Comparison of ENCODE assay signal across 7 mouse cellular contexts in the genomic region with DNA sequence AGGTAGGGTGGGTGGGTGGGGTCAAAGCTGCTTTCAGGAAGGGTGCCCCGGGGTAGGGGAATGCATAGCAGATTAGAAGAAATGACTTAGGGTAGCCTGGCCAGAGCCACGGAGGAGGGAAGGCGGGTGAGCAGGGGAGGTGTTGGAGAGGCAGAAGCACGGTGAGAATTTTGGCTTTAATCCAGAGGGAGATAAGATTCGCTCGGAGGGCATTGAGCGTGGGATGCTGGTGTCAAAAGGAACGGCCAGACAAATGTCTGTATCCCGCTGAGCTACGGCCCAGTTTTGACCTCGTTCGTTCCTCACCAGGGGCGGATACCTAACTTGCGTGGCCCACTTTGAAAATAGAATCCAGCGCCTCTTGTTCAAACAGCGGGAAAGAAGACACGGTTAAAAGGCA. TPM values are rescaled to one million over a fixed set of nuclear protein-coding genes. Genes with fewer than 3 reads are reported as not detected.
DNase-seq lines count a peak whose midpoint lies in the region; ATAC-seq and TF ChIP-seq lines count a peak whose summit lies in the region.

No protein-coding gene starts in this region.

- DNase-seq in ES-CJ7 (ENCODE audit: low read depth, low spot score) = peak; percentile 87
- DNase-seq in ZHBTc4 (ENCODE audit: low read depth, low spot score) = peak; percentile 75
- peak; percentile 47 for DNase-seq in kidney, postnatal 0 days (ENCODE audit: low spot score)
- peak; percentile 61 for DNase-seq in neural tube, embryonic 11.5 days (ENCODE audit: low spot score)
- no peak for DNase-seq in urinary bladder, adult 18-20 months (ENCODE audit: low spot score in 2 of 2)
- DNase-seq in layer of hippocampus, adult 18-20 months (ENCODE audit: low spot score in 2 of 2) = no peak

- H3K9ac ChIP-seq in forebrain, embryonic 13.5 days = no peak overlapping the region
- 0 out of 2 replicates have a peak overlapping the region, but pooled peaks have one; percentile 18 for H3K9ac ChIP-seq in kidney, postnatal 0 days (ENCODE audit: low read depth, low read length)
- H3K9ac ChIP-seq in neural tube, embryonic 11.5 days (ENCODE audit: low read length) = no peak overlapping the region

- no peak overlapping the region for H3K27ac ChIP-seq in forebrain, embryonic 13.5 days
- H3K27ac ChIP-seq in kidney, postnatal 0 days = no peak overlapping the region
- no peak overlapping the region for H3K27ac ChIP-seq in neural tube, embryonic 11.5 days (ENCODE audit: low read depth, low read length)

- WGBS in forebrain, embryonic 13.5 days = 10% methylated on average over 17 of the region's 17 CpGs
- 14% methylated on average over 17 of the region's 17 CpGs for WGBS in kidney, postnatal 0 days
- 4% methylated on average over 17 of the region's 17 CpGs for WGBS in neural tube, embryonic 11.5 days

- H3K4me3 ChIP-seq in forebrain, embryonic 13.5 days = no peak overlapping the region
- no peak overlapping the region for H3K4me3 ChIP-seq in kidney, postnatal 0 days (replicated peaks; ENCODE audit: low read depth, low read length)
- no peak overlapping the region for H3K4me3 ChIP-seq in neural tube, embryonic 11.5 days (ENCODE audit: low read depth, low read length)

- H3K36me3 ChIP-seq in forebrain, embryonic 13.5 days (ENCODE audit: poor library complexity, severe bottlenecking) = no peaks in the 10 kb centered on the region
- no peaks in the 10 kb centered on the region for H3K36me3 ChIP-seq in kidney, postnatal 0 days (ENCODE audit: insufficient read depth, low read length)
- H3K36me3 ChIP-seq in neural tube, embryonic 11.5 days (ENCODE audit: control insufficient read depth, insufficient read depth, low read length) = no peaks in the 10 kb centered on the region

- no peak for ATAC-seq in forebrain, embryonic 13.5 days
- ATAC-seq in kidney, postnatal 0 days (replicated peaks; ENCODE audit: low FRiP score, low read depth) = no peak
- peak; percentile 41; the same call in 1 of the 2 replicates for ATAC-seq in neural tube, embryonic 11.5 days (ENCODE audit: insufficient read depth, low FRiP score, low TSS enrichment)

- peak overlapping the region; percentile 38 for H3K4me2 ChIP-seq in forebrain, embryonic 13.5 days
- H3K4me2 ChIP-seq in kidney, postnatal 0 days (ENCODE audit: low read length) = peak overlapping the region; percentile 43
- H3K4me2 ChIP-seq in neural tube, embryonic 11.5 days (ENCODE audit: low read depth) = no peak overlapping the region

- 0 out of 2 replicates have a peak, but pooled peaks cover 2% of the 10 kb centered on the region for H3K27me3 ChIP-seq in forebrain, embryonic 13.5 days
- H3K27me3 ChIP-seq in kidney, postnatal 0 days (ENCODE audit: insufficient read depth, low read length) = no peaks in the 10 kb centered on the region
- H3K27me3 ChIP-seq in neural tube, embryonic 11.5 days (ENCODE audit: control insufficient read depth, insufficient read depth, low read length) = no peaks in the 10 kb centered on the region

- H3K9me3 ChIP-seq in forebrain, embryonic 13.5 days (replicated peaks) = no peaks in the 10 kb centered on the region
- no peaks in the 10 kb centered on the region for H3K9me3 ChIP-seq in kidney, postnatal 0 days (replicated peaks; ENCODE audit: low read length)
- H3K9me3 ChIP-seq in neural tube, embryonic 11.5 days (ENCODE audit: control insufficient read depth, low read length) = no peaks in the 10 kb centered on the region

- H3K4me1 ChIP-seq in forebrain, embryonic 13.5 days = peaks cover 5% of the 10 kb centered on the region; the same call in 1 of the 2 replicates
- H3K4me1 ChIP-seq in kidney, postnatal 0 days (replicated peaks; ENCODE audit: insufficient read depth, low read length) = peaks cover 10% of the 10 kb centered on the region
- peaks cover 9% of the 10 kb centered on the region for H3K4me1 ChIP-seq in neural tube, embryonic 11.5 days (ENCODE audit: control insufficient read depth, insufficient read depth, low read length)

- TF ChIP-seq CTCF in kidney, postnatal 0 days (IDR thresholded peaks at IDR 0.05; ENCODE audit: low read depth) = no peak

RNA-seq across cellular contexts. Expression of gene Dusp6, which starts 23.8 kb away (rescaled TPM):
- 24.9 and 26.8 TPM in 2 replicates for polyA plus RNA-seq in forebrain, embryonic 13.5 days (2015; fragmentation: Nextera tagmentation; extraction: Ambion mirVana)
- 70.2 and 73.4 TPM in 2 replicates for polyA plus RNA-seq in kidney, postnatal 0 days (2015; fragmentation: Nextera tagmentation; extraction: Ambion mirVana)
- polyA plus RNA-seq in neural tube, embryonic 11.5 days (2014; fragmentation: Nextera tagmentation; extraction: Ambion mirVana) = 57.5 and 62.0 TPM in 2 replicates
- 10 to 100 TPM; 80.3 to 83.0 TPM for total RNA-seq in layer of hippocampus, adult 18-20 months (2021)

Comparison
In these comparisons a context has a peak if more than half of its experiments do, and no peak if none do; other contexts are left out.
1. DNase-seq: peak in ES-CJ7 (single experiment), ZHBTc4 (single experiment), kidney, postnatal 0 days (single experiment) and neural tube, embryonic 11.5 days (single experiment); none in urinary bladder, adult 18-20 months (0 of 2) and layer of hippocampus, adult 18-20 months (0 of 2).